Mouse (Mus musculus): Measurements from ENCODE around the gene Anks6. TPM values are rescaled to one million over a fixed set of nuclear protein-coding genes. Genes with fewer than 3 reads are reported as not detected.

Gene Anks6
- polyA plus RNA-seq, 1 experiment: 0.92 TPM

DNA sequence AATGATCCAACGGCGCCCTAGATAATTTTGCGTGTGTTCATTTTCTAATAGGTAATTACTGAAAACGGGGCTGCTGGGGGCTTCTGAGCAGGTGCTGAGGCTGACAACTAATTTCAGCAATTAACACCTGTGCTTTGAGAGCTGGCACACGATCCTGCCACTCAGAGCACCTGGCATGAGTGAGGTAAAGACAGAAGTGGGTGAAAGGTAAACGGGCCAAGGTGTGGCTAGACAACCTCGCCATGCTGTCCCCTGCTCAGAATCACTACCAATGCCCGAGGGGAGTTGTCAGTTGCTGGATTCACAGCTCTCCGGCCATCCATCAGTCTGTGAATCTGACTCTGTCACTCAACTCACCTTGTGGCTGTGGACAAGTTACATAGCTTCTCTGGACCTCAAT lies 5.3 kb downstream of the Anks6 start:
- Histone ChIP-seq H3K4me3 (replicated peaks; ENCODE audit: control insufficient read depth, low read depth, low read length) (no peak overlapping the region), H3K27ac (ENCODE audit: control insufficient read depth, insufficient read depth, low read depth, low read length, poor library complexity) (no peak overlapping the region), H3K4me1 (ENCODE audit: control insufficient read depth, insufficient read depth, low read length) (no peaks in the 10 kb centered on the region)
- 77% methylated on average over 9 of the region's 9 CpGs for WGBS
- TF ChIP-seq POLR2A (IDR thresholded peaks at IDR 0.05; ENCODE audit: borderline replicate concordance, control insufficient read depth, low read depth, low read length) (no peak), CTCF (IDR thresholded peaks at IDR 0.05; ENCODE audit: control insufficient read depth, insufficient read depth, low read length) (no peak)

DNA sequence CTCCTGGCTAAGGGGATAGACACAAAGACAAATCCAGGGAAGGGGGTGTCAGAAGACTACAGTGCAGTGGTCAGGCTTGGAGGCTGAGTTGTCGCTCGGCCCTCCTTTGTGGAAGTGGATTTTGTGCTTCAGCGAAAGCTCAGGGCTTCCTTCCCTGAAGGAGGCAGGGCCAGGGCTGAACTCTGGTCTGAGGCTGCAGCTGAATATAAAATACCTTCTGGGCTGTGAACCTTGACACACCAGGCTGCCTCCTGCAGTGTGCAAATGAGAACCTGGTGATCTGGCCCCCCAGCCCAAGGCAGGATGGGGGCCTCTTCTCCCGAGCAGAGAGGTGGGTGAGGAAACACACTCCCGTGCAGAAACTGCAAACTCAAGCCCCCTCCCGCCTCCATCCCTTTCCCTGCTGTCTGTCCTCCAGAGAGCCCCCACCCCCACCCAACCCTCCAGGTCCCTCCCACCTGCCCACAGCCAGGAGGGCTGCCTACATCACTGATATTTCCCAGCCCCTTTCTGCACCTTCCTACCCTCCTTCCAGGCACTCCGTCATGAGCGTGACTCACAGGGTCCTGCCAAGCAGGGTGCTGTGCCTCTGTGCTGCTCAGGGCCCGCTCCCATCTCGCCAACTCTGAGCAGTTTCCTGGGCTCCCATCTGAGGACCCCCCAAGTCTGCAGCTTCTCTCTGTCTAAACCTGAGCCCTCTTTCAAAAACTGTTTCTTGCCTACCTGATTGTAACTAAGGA lies 6.4 kb downstream of the Anks6 start:
- H3K4me1 ChIP-seq (ENCODE audit: control insufficient read depth, insufficient read depth, low read length): no peaks in the 10 kb centered on the region
- 70% methylated on average over 10 of the region's 10 CpGs for WGBS
- H3K27ac ChIP-seq (ENCODE audit: control insufficient read depth, insufficient read depth, low read depth, low read length, poor library complexity): no peak overlapping the region
- no peak overlapping the region for H3K4me3 ChIP-seq (replicated peaks; ENCODE audit: control insufficient read depth, low read depth, low read length)
- TF ChIP-seq POLR2A (IDR thresholded peaks at IDR 0.05; ENCODE audit: borderline replicate concordance, control insufficient read depth, low read depth, low read length) (no peak), CTCF (IDR thresholded peaks at IDR 0.05; ENCODE audit: control insufficient read depth, insufficient read depth, low read length) (no peak)

DNA sequence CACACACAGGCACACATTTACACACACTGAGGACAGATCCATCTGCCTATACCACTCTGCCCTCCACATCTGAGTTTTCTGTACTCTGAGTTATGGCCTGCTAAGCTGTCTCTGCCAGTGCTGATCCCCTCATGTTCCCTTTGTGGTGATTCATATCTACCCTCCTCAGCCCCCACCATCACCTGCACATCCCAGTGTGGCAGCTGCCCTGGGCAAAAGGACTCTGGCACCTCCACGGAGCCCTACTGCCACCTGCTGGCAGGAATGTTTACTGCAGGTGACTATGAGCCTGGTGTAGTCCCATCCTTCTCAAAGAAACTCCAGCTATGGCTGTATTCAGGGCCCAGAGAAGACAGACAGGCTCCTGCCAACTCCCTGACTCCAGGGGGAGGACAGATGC lies 7.1 kb downstream of the Anks6 start:
- WGBS: 0% methylated on average over 1 of the region's 1 CpGs
- Histone ChIP-seq H3K4me3 (replicated peaks; ENCODE audit: control insufficient read depth, low read depth, low read length) (no peak overlapping the region), H3K4me1 (ENCODE audit: control insufficient read depth, insufficient read depth, low read length) (no peaks in the 10 kb centered on the region), H3K27ac (ENCODE audit: control insufficient read depth, insufficient read depth, low read depth, low read length, poor library complexity) (no peak overlapping the region)
- TF ChIP-seq POLR2A (IDR thresholded peaks at IDR 0.05; ENCODE audit: borderline replicate concordance, control insufficient read depth, low read depth, low read length) (no peak), CTCF (IDR thresholded peaks at IDR 0.05; ENCODE audit: control insufficient read depth, insufficient read depth, low read length) (peak; percentile 90)

DNA sequence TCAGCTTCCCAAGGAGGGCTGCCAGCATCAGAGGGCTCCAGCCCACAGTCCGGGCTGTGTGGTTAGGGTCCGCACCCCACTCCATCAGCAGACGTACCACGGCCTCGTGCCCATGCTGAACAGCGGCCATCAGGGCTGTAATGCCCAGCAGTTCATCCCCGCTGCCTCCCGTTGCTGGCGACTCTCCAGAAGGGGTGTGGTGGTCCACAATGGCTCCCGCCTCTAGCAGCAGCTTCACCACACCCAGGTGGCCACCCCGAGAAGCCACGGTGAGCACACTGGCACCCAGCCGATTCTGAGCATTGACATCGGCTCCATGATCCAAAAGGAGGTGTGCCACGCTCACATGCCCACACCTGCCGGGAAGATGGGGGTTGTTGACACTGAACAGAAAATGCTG lies 8.0 kb downstream of the Anks6 start:
- no peak for TF ChIP-seq CTCF (IDR thresholded peaks at IDR 0.05; ENCODE audit: control insufficient read depth, insufficient read depth, low read length)
- TF ChIP-seq POLR2A (IDR thresholded peaks at IDR 0.05; ENCODE audit: borderline replicate concordance, control insufficient read depth, low read depth, low read length): no peak

DNA sequence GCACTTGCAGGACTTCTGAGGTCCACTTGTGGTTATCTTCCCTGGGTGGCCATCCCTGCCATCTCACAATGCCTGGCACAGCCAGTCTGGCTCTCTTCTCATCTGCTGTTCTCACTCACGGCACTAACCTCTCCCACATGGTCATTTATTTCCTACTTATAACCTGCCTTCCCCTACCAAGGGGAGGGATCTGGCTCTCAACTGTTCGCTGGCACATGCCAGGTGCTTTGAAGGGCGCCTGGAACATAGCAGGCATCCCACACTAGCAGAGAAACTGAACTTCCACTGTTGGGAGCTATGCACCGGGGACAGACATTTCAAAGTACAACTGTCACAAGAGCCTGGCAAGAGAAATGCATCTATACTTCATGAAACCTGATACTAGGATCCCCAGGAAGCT lies 9.5 kb downstream of the Anks6 start:
- no peaks in the 10 kb centered on the region for H3K4me1 ChIP-seq (ENCODE audit: control insufficient read depth, insufficient read depth, low read length)
- TF ChIP-seq POLR2A (IDR thresholded peaks at IDR 0.05; ENCODE audit: borderline replicate concordance, control insufficient read depth, low read depth, low read length) (no peak), CTCF (IDR thresholded peaks at IDR 0.05; ENCODE audit: control insufficient read depth, insufficient read depth, low read length) (no peak)
- WGBS: 80% methylated on average over 4 of the region's 4 CpGs
- H3K27ac ChIP-seq (ENCODE audit: control insufficient read depth, insufficient read depth, low read depth, low read length, poor library complexity): no peak overlapping the region
- no peak overlapping the region for H3K4me3 ChIP-seq (replicated peaks; ENCODE audit: control insufficient read depth, low read depth, low read length)

More for the DNA sequence above, 8.0 kb downstream of the Anks6 start:
- WGBS: 87% methylated on average over 16 of the region's 16 CpGs
- H3K4me1 ChIP-seq (ENCODE audit: control insufficient read depth, insufficient read depth, low read length): no peaks in the 10 kb centered on the region
- no peak overlapping the region for H3K27ac ChIP-seq (ENCODE audit: control insufficient read depth, insufficient read depth, low read depth, low read length, poor library complexity)
- no peak overlapping the region for H3K4me3 ChIP-seq (replicated peaks; ENCODE audit: control insufficient read depth, low read depth, low read length)

DNA sequence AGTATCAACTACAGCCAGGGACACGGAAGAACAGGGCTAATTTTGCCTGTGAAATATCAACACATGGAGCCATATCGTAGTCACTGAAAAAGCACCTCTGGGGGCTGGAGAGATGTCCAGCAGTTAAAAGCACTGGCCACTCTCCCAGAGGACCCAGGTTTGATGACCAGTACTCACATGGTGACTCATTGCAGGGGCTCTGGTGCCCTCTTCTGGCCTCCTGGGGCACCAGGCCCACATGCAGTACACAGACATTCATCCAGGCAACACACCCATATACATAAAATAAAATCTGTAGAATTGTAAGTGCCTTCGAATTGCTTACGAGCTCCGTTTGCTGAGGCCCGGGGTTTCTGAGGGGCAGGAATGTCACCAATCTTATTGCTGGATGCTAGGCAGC lies 10.3 kb downstream of the Anks6 start:
- Histone ChIP-seq H3K27ac (ENCODE audit: control insufficient read depth, insufficient read depth, low read depth, low read length, poor library complexity) (no peak overlapping the region), H3K4me1 (ENCODE audit: control insufficient read depth, insufficient read depth, low read length) (no peaks in the 10 kb centered on the region), H3K4me3 (replicated peaks; ENCODE audit: control insufficient read depth, low read depth, low read length) (no peak overlapping the region)
- no peak for TF ChIP-seq POLR2A (IDR thresholded peaks at IDR 0.05; ENCODE audit: borderline replicate concordance, control insufficient read depth, low read depth, low read length)
- TF ChIP-seq CTCF (IDR thresholded peaks at IDR 0.05; ENCODE audit: control insufficient read depth, insufficient read depth, low read length): peak; percentile 26; the same call in 1 of the 2 replicates
- WGBS: 84% methylated on average over 6 of the region's 6 CpGs

DNA sequence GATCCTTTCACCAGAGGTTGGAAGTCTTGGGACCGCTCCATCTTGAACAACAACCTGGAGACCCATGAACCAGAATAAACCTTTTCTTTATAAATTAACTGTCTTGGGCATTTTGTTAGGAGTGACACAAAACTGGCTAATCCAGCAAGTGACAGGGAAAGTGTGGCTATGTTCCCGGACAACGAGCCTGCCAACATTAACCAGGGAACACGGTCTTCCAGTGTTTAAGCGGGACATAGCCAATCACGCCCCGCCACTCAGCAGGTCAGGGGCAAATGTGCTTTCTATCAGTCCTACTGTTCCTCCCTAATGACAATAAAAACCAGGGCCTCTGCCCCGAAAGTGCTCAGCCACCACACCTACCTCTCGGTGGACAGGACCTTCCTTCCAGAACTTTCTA lies 13.4 kb downstream of the Anks6 start:
- H3K4me1 ChIP-seq (ENCODE audit: control insufficient read depth, insufficient read depth, low read length): no peaks in the 10 kb centered on the region
- TF ChIP-seq CTCF (IDR thresholded peaks at IDR 0.05; ENCODE audit: control insufficient read depth, insufficient read depth, low read length): no peak
- WGBS: 89% methylated on average over 9 of the region's 9 CpGs
- no peak overlapping the region for H3K27ac ChIP-seq (ENCODE audit: control insufficient read depth, insufficient read depth, low read depth, low read length, poor library complexity)
- no peak overlapping the region for H3K4me3 ChIP-seq (replicated peaks; ENCODE audit: control insufficient read depth, low read depth, low read length)

DNA sequence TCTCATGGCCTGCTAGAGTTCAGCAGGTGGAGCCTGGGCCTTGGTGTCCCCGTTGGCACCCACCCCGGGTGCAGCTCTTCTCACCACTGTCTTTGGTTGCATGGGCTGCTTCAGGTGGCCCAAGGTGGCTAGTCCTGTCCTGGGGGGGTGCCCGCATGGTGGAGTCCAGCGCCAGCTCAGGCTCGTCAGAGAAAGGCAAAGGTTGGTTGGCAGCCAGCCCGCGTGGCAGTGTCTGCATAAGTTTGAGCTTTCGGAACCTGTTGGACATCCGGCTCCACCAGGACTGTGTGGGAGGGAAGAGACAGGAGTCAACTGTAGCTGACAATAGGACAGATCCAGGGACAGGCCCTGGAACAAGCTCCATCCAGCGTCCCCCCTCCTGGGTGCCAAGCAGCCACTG lies 17.6 kb downstream of the Anks6 start:
- TF ChIP-seq POLR2A (IDR thresholded peaks at IDR 0.05; ENCODE audit: borderline replicate concordance, control insufficient read depth, low read depth, low read length) (no peak), CTCF (IDR thresholded peaks at IDR 0.05; ENCODE audit: control insufficient read depth, insufficient read depth, low read length) (no peak)
- Histone ChIP-seq H3K4me1 (ENCODE audit: control insufficient read depth, insufficient read depth, low read length) (no peaks in the 10 kb centered on the region), H3K27ac (ENCODE audit: control insufficient read depth, insufficient read depth, low read depth, low read length, poor library complexity) (no peak overlapping the region), H3K4me3 (replicated peaks; ENCODE audit: control insufficient read depth, low read depth, low read length) (no peak overlapping the region)
- 85% methylated on average over 10 of the region's 10 CpGs for WGBS

DNA sequence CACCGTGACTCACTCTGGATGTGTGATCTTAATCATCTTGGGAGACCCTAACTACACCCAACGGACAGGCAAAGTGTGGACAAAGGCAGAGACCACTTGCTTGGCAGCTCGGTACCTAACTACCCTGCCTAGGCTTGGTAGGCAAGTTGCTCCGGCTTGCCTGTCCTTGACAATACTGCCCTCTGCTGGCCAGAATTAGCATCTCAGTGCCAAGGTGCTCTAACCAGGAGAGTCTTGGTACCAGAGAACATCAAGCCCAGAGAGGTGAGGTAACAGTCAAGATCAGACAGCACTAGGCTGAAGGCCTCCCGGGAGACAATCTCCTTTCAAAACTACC lies 19.9 kb downstream of the Anks6 start:
- 9% methylated on average over 5 of the region's 5 CpGs for whole genome bisulfite sequencing

More for the DNA sequence above, 19.9 kb downstream of the Anks6 start:
- Histone ChIP-seq H3K27ac (ENCODE audit: control insufficient read depth, insufficient read depth, low read depth, low read length, poor library complexity) (no peak overlapping the region), H3K4me3 (replicated peaks; ENCODE audit: control insufficient read depth, low read depth, low read length) (no peak overlapping the region), H3K4me1 (ENCODE audit: control insufficient read depth, insufficient read depth, low read length) (no peaks in the 10 kb centered on the region)
- TF ChIP-seq CTCF (IDR thresholded peaks at IDR 0.05; ENCODE audit: control insufficient read depth, insufficient read depth, low read length) (peak; percentile 99), POLR2A (IDR thresholded peaks at IDR 0.05; ENCODE audit: borderline replicate concordance, control insufficient read depth, low read depth, low read length) (no peak)
